Mouse (Mus musculus) brain, embryonic 14.5 days (tissue): ENCODE data around the gene Olfr808. TPM values are rescaled to one million over a fixed set of nuclear protein-coding genes. Genes with fewer than 3 reads are reported as not detected.

ENCODE experiments used
- DNase-seq: peaks from one replicate; pipeline ENCODE4 v3.0.0-alpha.2; 2011; ENCODE audit warnings: low read depth
- CTCF ChIP-seq: fragments of 200-500 bp; IDR thresholded peaks from 2 replicates; pipeline ENCODE4 v1.5.1; 2012; ENCODE audit warnings: inconsistent platforms, mild to moderate bottlenecking, moderate library complexity, borderline replicate concordance; ENCODE audit not compliant: insufficient read depth, insufficient read length; ENCODE audit errors: extremely low read depth
- POLR2A ChIP-seq: fragments of 200-500 bp; IDR thresholded peaks from 2 replicates; pipeline ENCODE4 v1.6.1; 2012; ENCODE audit warnings: mild to moderate bottlenecking, inconsistent platforms, borderline replicate concordance; ENCODE audit not compliant: poor library complexity, insufficient read depth, insufficient read length, severe bottlenecking; ENCODE audit errors: extremely low read depth
- polyA plus RNA-seq: library from polyadenylated mRNA; depleted of rRNA; stranded (reverse); fragments of >200 nt; gene quantifications from 2 replicates; pipeline ENCODE4 v1.2.3, GENCODE M21; 2012; rRNA removed

The Olfr808 gene
- polyA plus RNA-seq: not detected in 2 replicates

- TF ChIP-seq CTCF (no peak), POLR2A (no peak)
- DNase-seq: no peak
These were observed at the start of gene Olfr808 for GRCm38 (mm10) chr10:129765182-129765581. Olfr808 (plus strand) TSS chr10:129765482.

DNA sequence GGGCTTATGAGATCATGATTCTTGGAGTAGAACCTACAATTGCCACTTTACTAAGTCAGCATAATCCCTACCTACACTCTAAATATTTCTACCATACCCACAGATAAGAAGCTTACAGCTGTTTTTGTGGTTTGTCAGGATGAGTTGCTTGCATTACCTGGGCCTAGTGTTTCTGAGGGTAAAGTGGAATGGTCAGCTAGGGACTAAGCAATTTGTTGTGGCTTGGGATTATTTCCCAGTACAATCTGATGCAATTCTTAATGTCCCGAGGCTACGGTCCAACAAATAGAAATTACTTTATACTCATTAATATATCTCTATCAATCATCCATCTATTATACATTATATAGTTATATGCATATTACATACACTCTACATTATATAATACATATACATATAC, 36.0 kb upstream of the Olfr808 start, which contains the start of gene Olfr805:
TSS of gene Olfr805 (minus strand) at position 101 of the 400 bp plus-strand sequence.
- TF ChIP-seq POLR2A: no peak
- TF ChIP-seq CTCF: no peak
- no peak for DNase-seq

DNA sequence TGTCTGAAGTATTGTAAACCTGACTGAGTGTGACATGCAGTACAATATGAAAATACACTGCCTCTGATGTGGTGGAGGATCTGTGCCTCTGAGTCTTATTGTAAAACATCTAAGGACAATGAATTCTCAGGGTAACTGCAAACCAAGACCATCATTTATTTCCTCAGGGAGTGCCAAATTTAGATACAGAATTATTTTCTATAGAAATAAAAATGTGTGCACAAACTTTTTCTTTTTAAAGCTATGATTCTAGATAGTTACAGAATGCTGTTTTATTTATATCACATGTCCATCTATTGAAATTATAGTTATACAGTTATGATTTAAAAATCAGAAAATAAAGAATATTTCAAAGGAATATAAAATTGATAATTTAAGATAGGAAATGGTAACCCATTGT, 23.5 kb upstream of the Olfr808 start, which contains the start of gene Olfr806:
TSS of gene Olfr806 (minus strand) at position 101 of the 400 bp plus-strand sequence.
- no peak for TF ChIP-seq CTCF
- TF ChIP-seq POLR2A: no peak
- DNase-seq: no peak

DNA sequence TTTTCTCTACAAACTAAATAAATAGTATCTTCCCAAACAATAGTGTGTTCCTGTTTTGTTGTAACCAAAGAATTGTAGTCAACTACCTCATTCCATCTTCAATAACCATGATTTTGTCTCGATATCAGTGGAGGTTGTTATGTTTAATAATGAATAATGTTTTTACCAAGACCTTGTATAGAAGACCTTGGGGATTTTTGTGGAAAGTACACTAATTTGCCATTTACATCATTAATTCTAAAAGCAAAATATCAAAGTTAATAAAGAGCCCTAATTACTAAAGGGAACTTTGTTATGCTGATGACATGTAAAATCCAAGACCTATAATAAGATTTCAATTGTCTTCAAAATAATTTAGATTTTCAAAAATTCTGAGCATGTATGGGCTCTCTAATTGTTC, 7.6 kb upstream of the Olfr808 start, which contains the start of gene Olfr807:
TSS of gene Olfr807 (minus strand) at position 101 of the 400 bp plus-strand sequence.
- DNase-seq: no peak
- TF ChIP-seq POLR2A: no peak
- TF ChIP-seq CTCF: no peak

GRCm38 (mm10) chr10:129774338-129774737, 9.1 kb downstream of the Olfr808 start, which contains the start of gene Olfr809:
Olfr809 (plus strand) TSS chr10:129774638.
- no peak for DNase-seq
- TF ChIP-seq CTCF: no peak
- no peak for TF ChIP-seq POLR2A

GRCm38 (mm10) chr10:129778123-129778522, 12.8 kb downstream of the Olfr808 start:
- TF ChIP-seq POLR2A (no peak), CTCF (no peak)

GRCm38 (mm10) chr10:129794817-129795216, 29.5 kb downstream of the Olfr808 start, which contains the start of gene Olfr810:
Olfr810 (minus strand) TSS chr10:129794917.
- no peak for TF ChIP-seq POLR2A
- no peak for TF ChIP-seq CTCF
- DNase-seq: no peak

More at GRCm38 (mm10) chr10:129778123-129778522, 12.8 kb downstream of the Olfr808 start:
- DNase-seq: no peak

- DNase-seq: no peak
- TF ChIP-seq CTCF (no peak), POLR2A (no peak)
These were observed 39.0 kb downstream of the Olfr808 start, which contains the start of gene Olfr811 for GRCm38 (mm10) chr10:129804296-129804695. Olfr811 (minus strand) TSS chr10:129804396.

Other genes starting within 250 kb of the Olfr808 start
- not detected in 2 replicates for gene Olfr791, start 243.7 kb upstream of the Olfr808 start, polyA plus RNA-seq
- gene Olfr792, start 226.3 kb upstream of the Olfr808 start, polyA plus RNA-seq: not detected in 2 replicates
- not detected in 2 replicates for gene Olfr794, start 197.8 kb upstream of the Olfr808 start, polyA plus RNA-seq
- not detected in 2 replicates for gene Olfr796, start 152.9 kb upstream of the Olfr808 start, polyA plus RNA-seq
- gene Olfr798, start 137.5 kb upstream of the Olfr808 start, polyA plus RNA-seq: not detected in 2 replicates
- gene Olfr799, start 128.0 kb upstream of the Olfr808 start, polyA plus RNA-seq: not detected in 2 replicates
- gene Olfr800, start 107.8 kb upstream of the Olfr808 start, polyA plus RNA-seq: not detected in 2 replicates
- gene Olfr801, start 91.6 kb upstream of the Olfr808 start, polyA plus RNA-seq: not detected in 2 replicates
- gene Olfr802, start 77.3 kb upstream of the Olfr808 start, polyA plus RNA-seq: not detected in 2 replicates
- not detected in 2 replicates for gene Olfr803, start 71.2 kb upstream of the Olfr808 start, polyA plus RNA-seq
- not detected in 2 replicates for gene Olfr804, start 62.3 kb upstream of the Olfr808 start, polyA plus RNA-seq
- gene Olfr805, start 36.1 kb upstream of the Olfr808 start, polyA plus RNA-seq: not detected in 2 replicates
- gene Olfr806, start 23.6 kb upstream of the Olfr808 start, polyA plus RNA-seq: not detected in 2 replicates
- not detected in 2 replicates for gene Olfr807, start 7.7 kb upstream of the Olfr808 start, polyA plus RNA-seq
- gene Olfr809, start 9.2 kb downstream of the Olfr808 start, polyA plus RNA-seq: not detected in 2 replicates
- gene Olfr810, start 29.4 kb downstream of the Olfr808 start, polyA plus RNA-seq: not detected in 2 replicates
- not detected in 2 replicates for gene Olfr811, start 38.9 kb downstream of the Olfr808 start, polyA plus RNA-seq
- gene Olfr812, start 80.6 kb downstream of the Olfr808 start, polyA plus RNA-seq: not detected in 2 replicates
- not detected in 2 replicates for gene Olfr813, start 89.9 kb downstream of the Olfr808 start, polyA plus RNA-seq
- not detected in 2 replicates for gene Olfr814, start 114.4 kb downstream of the Olfr808 start, polyA plus RNA-seq
- gene Olfr815, start 140.4 kb downstream of the Olfr808 start, polyA plus RNA-seq: not detected in 2 replicates
- not detected in 2 replicates for gene Olfr816, start 150.1 kb downstream of the Olfr808 start, polyA plus RNA-seq
- gene Olfr818, start 183.6 kb downstream of the Olfr808 start, polyA plus RNA-seq: not detected in 2 replicates
- gene Olfr819, start 201.8 kb downstream of the Olfr808 start, polyA plus RNA-seq: not detected in 2 replicates
- not detected in 2 replicates for gene Olfr247, start 210.7 kb downstream of the Olfr808 start, polyA plus RNA-seq
- not detected in 2 replicates for gene Gm10310, start 219.6 kb downstream of the Olfr808 start, polyA plus RNA-seq
- not detected in 2 replicates for gene Olfr820, start 247.1 kb downstream of the Olfr808 start, polyA plus RNA-seq